Mouse (Mus musculus) layer of hippocampus, adult 8-10 months (tissue): ENCODE measurements around the gene Hnrnpdl. TPM values are rescaled to one million over a fixed set of nuclear protein-coding genes. Genes with fewer than 3 reads are reported as not detected.

Source experiments
- DNase-seq, 2 experiments: peaks; one replicate each; pipeline ENCODE4 v3.0.0; 2022; ENCODE audit warnings: low spot score in 2 of 2
- total RNA-seq, 4 experiments: library from RNA; stranded (reverse); gene quantifications; 2 replicates each; pipeline ENCODE4 v1.2.4; 2022

Hnrnpdl gene
- total RNA-seq = 100 to 1,000 TPM; 182 to 223 (median 194) TPM

- DNase-seq = peak; percentile 93 to 95
Measured at GRCm38 (mm10) chr5:100039602-100040142, at the start of gene Hnrnpdl, which contains the start of gene Enoph1. Gene Hnrnpdl, minus strand, starts transcription at chr5:100039664. Gene Enoph1, plus strand, starts transcription at chr5:100039985.

- DNase-seq = no peak
Measured at GRCm38 (mm10) chr5:100085097-100085496, 45.6 kb upstream of the Hnrnpdl start.

GRCm38 (mm10) chr5:100083953-100084562 is 44.6 kb upstream of the Hnrnpdl start:
- DNase-seq = peak in 1 of 2 experiments; percentile 55

- DNase-seq = no peak
Measured at GRCm38 (mm10) chr5:100082006-100082405, 42.5 kb upstream of the Hnrnpdl start.

DNA sequence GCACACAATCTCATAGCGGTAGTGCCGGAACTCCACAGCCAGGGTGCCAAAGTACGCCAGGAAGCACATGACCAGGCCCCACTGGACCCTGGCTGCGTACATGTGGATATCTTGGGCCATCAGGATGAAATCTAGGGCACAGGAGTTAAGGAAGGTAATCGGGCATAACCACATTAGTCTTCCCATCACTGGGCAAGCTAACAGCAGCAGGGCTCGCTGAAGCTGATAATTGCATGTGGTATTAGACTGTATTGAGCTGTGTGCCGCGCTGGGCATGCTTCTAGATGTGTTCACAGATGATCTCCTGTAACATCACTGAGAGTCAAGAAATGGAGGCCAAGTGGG is 40.4 kb upstream of the Hnrnpdl start:
- DNase-seq = no peak

- DNase-seq = no peak
Measured at GRCm38 (mm10) chr5:100079040-100079930, 39.8 kb upstream of the Hnrnpdl start.

- peak in 1 of 2 experiments; percentile 26 for DNase-seq
Measured at GRCm38 (mm10) chr5:100074571-100074970, 35.1 kb upstream of the Hnrnpdl start.

DNA sequence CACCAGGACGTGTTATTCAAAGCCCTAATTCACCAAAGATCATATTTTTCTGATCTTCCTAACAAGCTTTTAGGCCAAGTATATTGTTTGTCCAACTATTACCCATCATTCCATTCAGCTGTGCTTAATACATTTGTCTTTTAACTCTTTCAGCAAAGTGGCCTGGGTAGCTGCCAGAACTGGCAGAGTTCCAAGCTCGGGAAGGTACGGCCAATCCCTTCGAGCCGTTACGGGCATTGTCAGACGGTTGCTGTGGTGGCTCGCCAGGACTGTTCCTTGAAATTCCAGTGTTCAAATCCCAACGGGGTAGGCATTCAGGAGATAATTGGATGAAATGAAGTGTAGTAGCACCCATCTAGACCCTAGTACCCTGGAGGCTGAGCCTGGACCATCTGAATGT is 33.1 kb upstream of the Hnrnpdl start:
- no peak for DNase-seq

- DNase-seq = no peak
Measured at GRCm38 (mm10) chr5:100071541-100071940, 32.1 kb upstream of the Hnrnpdl start.

DNA sequence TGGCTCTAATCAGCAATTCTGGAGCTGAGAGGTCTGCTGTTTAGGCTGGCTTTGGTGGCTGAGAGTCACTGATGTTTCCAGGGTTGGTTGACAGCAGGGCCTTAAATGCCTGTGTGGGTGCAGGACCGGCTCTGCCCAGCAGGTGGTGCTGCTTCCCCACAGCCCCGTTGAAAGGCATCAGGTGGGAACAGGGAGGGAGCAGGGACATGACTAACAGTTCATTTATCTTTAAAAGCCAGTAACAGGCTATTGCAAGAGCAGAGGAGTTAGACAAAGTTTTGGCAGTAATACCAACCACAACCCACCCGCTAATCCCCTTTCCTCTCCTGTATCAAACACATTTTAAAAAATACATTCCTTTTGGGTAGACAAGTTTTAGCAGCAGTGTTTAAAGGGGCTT is 30.8 kb upstream of the Hnrnpdl start:
- peak; percentile 72 to 90 for DNase-seq

DNA sequence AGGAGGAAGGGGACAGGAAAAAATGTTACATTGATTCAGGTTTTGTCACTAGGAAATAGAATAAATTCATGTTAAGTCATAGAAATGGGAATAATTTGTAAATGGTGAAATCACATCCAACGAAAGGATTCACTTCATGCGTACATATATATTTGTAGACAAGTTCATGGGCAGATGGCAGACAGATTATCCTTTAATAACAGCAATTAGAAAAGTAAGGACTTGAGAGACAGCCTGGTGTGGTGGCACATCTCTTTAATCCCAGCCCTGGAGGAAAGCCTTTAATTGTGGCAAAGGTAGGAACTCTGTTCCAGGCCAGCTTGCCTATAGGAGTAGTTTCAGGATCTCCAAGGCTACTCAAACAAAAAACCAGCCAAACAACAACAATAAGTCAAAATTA is 30.1 kb upstream of the Hnrnpdl start:
- no peak for DNase-seq

GRCm38 (mm10) chr5:100067579-100067978 is 28.1 kb upstream of the Hnrnpdl start:
- no peak for DNase-seq

DNA sequence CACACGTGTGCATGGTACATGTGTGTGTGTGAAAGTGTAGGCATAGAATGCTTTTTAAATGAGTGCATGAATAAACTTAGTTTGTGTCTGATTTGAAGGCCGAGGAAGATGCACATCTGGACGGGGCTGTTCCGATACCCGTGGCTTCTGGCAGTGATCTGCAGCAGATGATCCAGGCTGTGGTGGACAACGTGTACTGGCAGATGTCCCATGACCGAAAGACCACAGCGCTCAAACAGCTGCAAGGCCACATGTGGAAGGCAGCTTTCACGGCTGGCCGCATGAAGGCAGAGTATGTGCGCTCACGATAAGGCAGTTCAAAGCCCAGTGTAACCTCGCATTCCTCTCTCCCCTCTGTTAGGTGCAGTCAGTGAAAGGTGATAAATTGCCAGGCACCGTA is 21.4 kb upstream of the Hnrnpdl start:
- no peak for DNase-seq

GRCm38 (mm10) chr5:100059326-100059725 is 19.9 kb upstream of the Hnrnpdl start:
- no peak for DNase-seq

DNA sequence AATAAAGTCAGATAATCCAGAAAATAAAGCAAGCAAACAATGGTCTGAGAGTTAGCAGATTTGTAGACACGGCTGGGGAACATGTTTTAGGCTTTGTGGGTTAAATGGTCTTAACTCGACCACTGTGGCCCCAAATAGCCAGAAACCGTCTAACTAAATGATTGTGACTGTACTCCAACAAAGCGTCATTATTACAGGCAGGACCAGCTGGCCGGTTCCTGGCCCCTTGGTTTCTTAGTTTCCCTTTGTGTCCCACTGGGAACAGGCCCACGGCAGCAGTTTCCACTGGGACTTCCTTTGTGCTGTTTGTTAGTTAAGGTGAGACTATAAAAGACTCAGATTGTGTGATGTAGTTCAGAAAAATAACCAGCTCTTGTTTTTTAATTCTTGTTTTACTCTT is 19.3 kb upstream of the Hnrnpdl start:
- no peak for DNase-seq

GRCm38 (mm10) chr5:100057461-100058209 is 18.2 kb upstream of the Hnrnpdl start:
- no peak for DNase-seq

DNA sequence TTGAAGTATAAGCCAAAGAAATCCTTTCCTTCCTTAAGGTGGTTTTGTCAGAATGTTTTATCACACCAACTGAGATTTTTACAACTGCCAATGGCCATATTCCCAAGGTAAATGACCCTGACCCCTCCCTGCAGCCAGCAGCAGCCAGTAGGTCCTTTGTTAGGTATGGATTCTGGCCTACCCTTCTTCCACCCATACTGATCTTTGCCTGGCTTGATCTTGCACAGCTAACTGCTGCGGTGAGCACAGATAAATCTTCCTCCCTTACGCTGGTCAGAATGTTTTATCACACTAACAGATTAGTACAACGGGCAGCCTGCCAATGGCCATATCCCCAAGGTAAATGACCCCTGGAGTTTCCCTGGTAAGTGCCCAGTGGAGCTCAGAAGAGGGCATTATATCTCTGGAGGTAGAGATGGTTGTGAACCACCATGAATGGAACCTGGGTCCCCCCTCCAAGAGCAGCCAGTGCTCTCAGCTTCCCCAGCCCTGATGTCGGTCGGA is 16.5 kb upstream of the Hnrnpdl start:
- DNase-seq = no peak

GRCm38 (mm10) chr5:100054807-100055547 is 15.5 kb upstream of the Hnrnpdl start:
- DNase-seq = no peak

DNA sequence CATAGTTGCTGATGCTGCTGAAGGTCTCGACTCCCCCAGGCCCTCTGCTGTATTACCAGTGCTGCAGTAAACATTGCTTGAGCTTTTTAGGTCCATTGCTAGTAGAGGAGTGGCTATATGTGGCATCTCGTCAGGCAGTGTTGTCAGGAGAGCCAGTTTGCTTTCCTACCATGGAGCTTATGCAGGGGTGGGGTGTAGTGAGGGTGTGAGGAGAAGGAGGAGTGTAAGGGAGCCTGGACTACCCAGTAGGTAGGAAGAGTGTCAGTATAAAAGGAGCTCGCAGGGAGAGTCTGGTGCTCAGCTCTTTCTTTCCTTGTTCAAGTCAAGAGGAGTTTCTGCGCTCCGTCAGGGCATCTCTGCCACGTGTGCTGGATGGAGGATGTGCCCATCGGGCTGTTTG is 13.3 kb upstream of the Hnrnpdl start:
- no peak for DNase-seq

DNA sequence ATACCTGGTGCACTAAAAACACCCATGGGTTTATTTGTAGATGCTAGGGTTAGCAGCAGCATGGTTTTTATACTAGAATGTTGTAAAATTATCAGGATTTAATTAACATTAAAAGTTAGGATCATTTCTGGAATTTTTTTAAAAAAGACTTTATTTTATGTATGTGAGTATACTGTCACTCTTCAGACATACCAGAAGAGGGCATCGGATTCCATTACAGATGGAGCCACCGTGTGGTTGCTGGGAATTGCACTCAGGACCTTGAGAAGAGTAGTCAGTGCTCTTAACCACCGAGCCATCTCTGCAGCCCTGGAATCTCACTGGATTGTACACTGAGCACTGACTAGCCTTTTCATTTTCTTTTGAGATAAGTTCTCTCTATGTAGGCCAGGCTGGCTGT is 10.4 kb upstream of the Hnrnpdl start:
- no peak for DNase-seq

GRCm38 (mm10) chr5:100047871-100048270 is 8.4 kb upstream of the Hnrnpdl start:
- DNase-seq = no peak
